Mouse (Mus musculus) heart, embryonic 15.5 days (tissue): ENCODE results near the gene Ptges3l. TPM values are rescaled to one million over a fixed set of nuclear protein-coding genes. Genes with fewer than 3 reads are reported as not detected.
"Not testable (repeated sequence)": the region's sequence is repeated elsewhere in the genome, so short reads cannot be mapped to it uniquely, and the experiment has no call there.

Experiments used
- ATAC-seq: fragments of 200-750 bp; cut with Nextera tagmentation; replicated peaks from 2 replicates; pipeline ENCODE4 v1.8.0; 2017; ENCODE audit warnings: low read depth, moderate TSS enrichment; ENCODE audit not compliant: insufficient number of reproducible peaks, insufficient read depth, low FRiP score
- H3K27ac ChIP-seq: fragments of 300-500 bp; sonication (generic); 2 replicates; pipeline ENCODE4 v1.5.1; 2015; ENCODE audit warnings: mild to moderate bottlenecking, inconsistent platforms
- H3K27me3 ChIP-seq: fragments of 300-500 bp; sonication (generic); 2 replicates; pipeline ENCODE4 v1.6.1; 2015; ENCODE audit warnings: inconsistent platforms
- H3K36me3 ChIP-seq: fragments of 300-500 bp; sonication (generic); 2 replicates; pipeline ENCODE4 v1.6.1; 2015; ENCODE audit warnings: mild to moderate bottlenecking, inconsistent platforms
- H3K4me1 ChIP-seq: fragments of 300-500 bp; sonication (generic); replicated peaks from 2 replicates; pipeline ENCODE4 v1.6.1; 2015; ENCODE audit warnings: inconsistent platforms
- H3K4me2 ChIP-seq: fragments of 300-500 bp; sonication (generic); 2 replicates; pipeline ENCODE4 v1.6.1; 2015; ENCODE audit warnings: inconsistent platforms, mild to moderate bottlenecking, moderate library complexity
- H3K4me3 ChIP-seq: fragments of 300-500 bp; sonication (generic); 2 replicates; pipeline ENCODE4 v1.5.1; 2015; ENCODE audit warnings: mild to moderate bottlenecking, inconsistent platforms
- H3K9ac ChIP-seq: fragments of 300-500 bp; sonication (generic); 2 replicates; pipeline ENCODE4 v1.6.1; 2015; ENCODE audit warnings: mild to moderate bottlenecking, inconsistent platforms
- H3K9me3 ChIP-seq: fragments of 300-500 bp; sonication (generic); replicated peaks from 2 replicates; pipeline ENCODE4 v1.6.1; 2016; ENCODE audit warnings: inconsistent platforms
- WGBS: fragments of 180-500 bp; shearing (Covaris S2); methylation state at CpG from one replicate; pipeline ENCODE4 v1.1.7; 2015; ENCODE audit warnings: mixed read lengths; 5-methylcytosine and 5-hydroxymethylcytosine counted together
- polyA plus RNA-seq: library from polyadenylated mRNA; unstranded; fragments of >200 nt; fragmentation: Nextera tagmentation; extraction: Ambion mirVana; gene quantifications from 2 replicates; pipeline ENCODE4 v1.2.1, GENCODE M21; 2015

Ptges3l gene
- polyA plus RNA-seq, 1 experiment from 2014 or later: 81.5 TPM

GRCm38 (mm10) chr11:101418991-101419390 lies 6.1 kb downstream of the Ptges3l start:
- no peak for ATAC-seq
- no peak overlapping the region for H3K4me2 ChIP-seq
- H3K27me3 ChIP-seq: no peaks in the 10 kb centered on the region
- WGBS: 56% methylated on average over 6 of the region's 6 CpGs
- H3K4me3 ChIP-seq: no peak overlapping the region
- no peaks in the 10 kb centered on the region for H3K9me3 ChIP-seq
- H3K4me1 ChIP-seq: peaks cover 16% of the 10 kb centered on the region
- peaks cover 12% of the 10 kb centered on the region; the same call in 1 of the 2 replicates for H3K36me3 ChIP-seq
- no peak overlapping the region for H3K9ac ChIP-seq
- no peak overlapping the region for H3K27ac ChIP-seq

- H3K27ac ChIP-seq: peak within 1 kb of the TSS; percentile 62
- ATAC-seq: peak; percentile 70
- no peaks in the 10 kb centered on the region for H3K9me3 ChIP-seq
- peak within 1 kb of the TSS; percentile 76 for H3K4me3 ChIP-seq
- under 1% methylated on average over 45 of the region's 45 CpGs for WGBS
- H3K4me1 ChIP-seq: peaks cover 7% of the 10 kb centered on the region
- no peaks in the 10 kb centered on the region for H3K27me3 ChIP-seq
- peak within 1 kb of the TSS; percentile 78 for H3K9ac ChIP-seq
- peaks cover 16% of the 10 kb centered on the region; the same call in 1 of the 2 replicates for H3K36me3 ChIP-seq
- H3K4me2 ChIP-seq: peak within 1 kb of the TSS; percentile 85
Observed at GRCm38 (mm10) chr11:101417101-101417855, 7.9 kb downstream of the Ptges3l start, which contains the start of gene Aarsd1. Gene Aarsd1 (minus strand): TSS chr11:101417615.

- Histone ChIP-seq H3K27me3 (no peaks in the 10 kb centered on the region), H3K4me3 (peak overlapping the region; percentile 76), H3K9me3 (no peaks in the 10 kb centered on the region), H3K9ac (peak overlapping the region; percentile 78), H3K27ac (peak overlapping the region; percentile 62), H3K36me3 (peaks cover 19% of the 10 kb centered on the region; the same call in 1 of the 2 replicates), H3K4me1 (peaks cover 7% of the 10 kb centered on the region), H3K4me2 (peak overlapping the region; percentile 85)
- ATAC-seq: no peak
- 2% methylated on average over 11 of the region's 11 CpGs for WGBS
Observed at GRCm38 (mm10) chr11:101416433-101417100, 8.6 kb downstream of the Ptges3l start.

- Histone ChIP-seq H3K4me1 (peaks cover 7% of the 10 kb centered on the region), H3K36me3 (peaks cover 26% of the 10 kb centered on the region; the same call in 1 of the 2 replicates), H3K4me3 (no peak overlapping the region), H3K9me3 (no peaks in the 10 kb centered on the region), H3K27ac (no peak overlapping the region), H3K9ac (no peak overlapping the region), H3K4me2 (no peak overlapping the region), H3K27me3 (no peaks in the 10 kb centered on the region)
- 84% methylated on average over 2 of the region's 2 CpGs for WGBS
- ATAC-seq: no peak
Observed at GRCm38 (mm10) chr11:101415306-101415705, 9.8 kb downstream of the Ptges3l start.

- Histone ChIP-seq H3K27ac (no peak overlapping the region), H3K9ac (no peak overlapping the region), H3K4me2 (no peak overlapping the region), H3K36me3 (no peaks in the 10 kb centered on the region), H3K4me3 (no peak overlapping the region), H3K27me3 (no peaks in the 10 kb centered on the region), H3K4me1 (0 out of 2 replicates have a peak, but pooled peaks cover 3% of the 10 kb centered on the region), H3K9me3 (no peaks in the 10 kb centered on the region)
- WGBS: 6% methylated on average over 8 of the region's 8 CpGs
- ATAC-seq: no peak
Observed at GRCm38 (mm10) chr11:101395110-101395509, 30.0 kb downstream of the Ptges3l start.

- no peak overlapping the region for H3K9ac ChIP-seq
- H3K4me3 ChIP-seq: no peak overlapping the region
- H3K4me2 ChIP-seq: no peak overlapping the region
- H3K36me3 ChIP-seq: no peaks in the 10 kb centered on the region
- no peaks in the 10 kb centered on the region for H3K4me1 ChIP-seq
- no peak overlapping the region for H3K27ac ChIP-seq
- ATAC-seq: no peak
- no peaks in the 10 kb centered on the region for H3K9me3 ChIP-seq
- WGBS: 21% methylated on average over 4 of the region's 4 CpGs
- no peaks in the 10 kb centered on the region for H3K27me3 ChIP-seq
Observed at GRCm38 (mm10) chr11:101381817-101382216, 43.3 kb downstream of the Ptges3l start.

- H3K4me2 ChIP-seq: no peak overlapping the region
- no peaks in the 10 kb centered on the region for H3K36me3 ChIP-seq
- no peak overlapping the region for H3K27ac ChIP-seq
- 76% methylated on average over 6 of the region's 6 CpGs for WGBS
- H3K4me1 ChIP-seq: no peaks in the 10 kb centered on the region
- H3K4me3 ChIP-seq: no peak overlapping the region
- no peak for ATAC-seq
- no peak overlapping the region for H3K9ac ChIP-seq
- H3K27me3 ChIP-seq: no peaks in the 10 kb centered on the region
- no peaks in the 10 kb centered on the region for H3K9me3 ChIP-seq
Observed at GRCm38 (mm10) chr11:101378926-101379325, 46.2 kb downstream of the Ptges3l start.

GRCm38 (mm10) chr11:101378196-101378595 lies 46.9 kb downstream of the Ptges3l start:
- H3K36me3 ChIP-seq, H3K27me3 ChIP-seq: not testable (repeated sequence)
- WGBS: 87% methylated on average over 8 of the region's 8 CpGs

GRCm38 (mm10) chr11:101374421-101374938 lies 50.7 kb downstream of the Ptges3l start:
- H3K36me3 ChIP-seq: no peaks in the 10 kb centered on the region
- H3K27me3 ChIP-seq: no peaks in the 10 kb centered on the region
- no peak for ATAC-seq
- H3K9ac ChIP-seq: no peak overlapping the region
- H3K27ac ChIP-seq: no peak overlapping the region
- no peaks in the 10 kb centered on the region for H3K4me1 ChIP-seq
- WGBS: 59% methylated on average over 7 of the region's 7 CpGs
- H3K4me3 ChIP-seq: no peak overlapping the region
- no peak overlapping the region for H3K4me2 ChIP-seq
- no peaks in the 10 kb centered on the region for H3K9me3 ChIP-seq

More at GRCm38 (mm10) chr11:101378196-101378595, 46.9 kb downstream of the Ptges3l start:
- H3K9ac ChIP-seq, ATAC-seq, H3K9me3 ChIP-seq, H3K4me1 ChIP-seq, H3K27ac ChIP-seq, H3K4me3 ChIP-seq, H3K4me2 ChIP-seq: not testable (repeated sequence)

GRCm38 (mm10) chr11:101370141-101370540 lies 55.0 kb downstream of the Ptges3l start:
- Histone ChIP-seq H3K36me3 (no peaks in the 10 kb centered on the region), H3K27ac (no peak overlapping the region), H3K9me3 (no peaks in the 10 kb centered on the region), H3K4me2 (no peak overlapping the region), H3K4me1 (no peaks in the 10 kb centered on the region), H3K4me3 (no peak overlapping the region), H3K9ac (no peak overlapping the region), H3K27me3 (no peaks in the 10 kb centered on the region)
- 66% methylated on average over 5 of the region's 5 CpGs for WGBS
- no peak for ATAC-seq
